Mouse (Mus musculus) liver, embryonic 11.5 days (tissue): ENCODE measurements at regions not wholly inside any gene's neighbourhood (a gene's known extent, or its start where the extent isn't known, plus 50 kb on each side); places are given as distances from the start of the nearest gene placed in this dataset.

Source experiments
- ATAC-seq: fragments of 200-750 bp; cut with Nextera tagmentation; replicated peaks from 2 replicates; pipeline ENCODE4 v1.8.0; 2017; ENCODE audit warnings: moderate number of reproducible peaks, mild to moderate bottlenecking, moderate TSS enrichment, moderate library complexity; ENCODE audit not compliant: low FRiP score
- DNase-seq: peaks from one replicate; pipeline ENCODE4 v3.0.0-alpha.2; 2017; ENCODE audit warnings: low spot score
- H3K27ac ChIP-seq: fragments of 300-500 bp; sonication (generic); 2 replicates; pipeline ENCODE4 v1.5.1; 2014; ENCODE audit warnings: mild to moderate bottlenecking, low read depth, low read length, control low read depth
- H3K27me3 ChIP-seq: fragments of 300-500 bp; sonication (generic); replicated peaks from 2 replicates; pipeline ENCODE4 v1.6.1; 2014; ENCODE audit warnings: low read length, mixed read lengths; ENCODE audit not compliant: control insufficient read depth, insufficient read depth
- H3K36me3 ChIP-seq: fragments of 300-500 bp; sonication (generic); 2 replicates; pipeline ENCODE4 v1.6.1; 2014; ENCODE audit warnings: mild to moderate bottlenecking, low read length, moderate library complexity, mixed read lengths; ENCODE audit not compliant: control insufficient read depth, insufficient read depth
- H3K4me1 ChIP-seq: fragments of 300-500 bp; sonication (generic); replicated peaks from 2 replicates; pipeline ENCODE4 v1.6.1; 2014; ENCODE audit warnings: low read length, mixed read lengths; ENCODE audit not compliant: control insufficient read depth, insufficient read depth
- H3K4me2 ChIP-seq: fragments of 300-500 bp; sonication (generic); 2 replicates; pipeline ENCODE4 v1.6.1; 2014; ENCODE audit warnings: mild to moderate bottlenecking, control low read depth, moderate library complexity
- H3K4me3 ChIP-seq: fragments of 300-500 bp; sonication (generic); 2 replicates; pipeline ENCODE4 v1.5.1; 2014; ENCODE audit warnings: low read depth, low read length, control low read depth
- H3K9ac ChIP-seq: fragments of 300-500 bp; sonication (generic); 2 replicates; pipeline ENCODE4 v1.6.1; 2014; ENCODE audit warnings: low read depth, low read length, control low read depth
- H3K9me3 ChIP-seq: fragments of 300-500 bp; sonication (generic); 2 replicates; pipeline ENCODE4 v1.6.1; 2016; ENCODE audit warnings: low read length, inconsistent platforms, mixed read lengths; ENCODE audit not compliant: control insufficient read depth
- WGBS: fragments of 180-500 bp; shearing (Covaris S2); extraction: QIAGEN DNeasy Blood & Tissue Kit; methylation state at CpG from one replicate; pipeline ENCODE4 v1.1.7; 2014; 5-methylcytosine and 5-hydroxymethylcytosine counted together

GRCm38 (mm10) chr12:45745697-45746096 lies 671.2 kb upstream of the Stxbp6 start:
- H3K9ac ChIP-seq, result no peak overlapping the region
- H3K4me3 ChIP-seq, result no peak overlapping the region
- no peak for ATAC-seq
- H3K27ac ChIP-seq, result no peak overlapping the region
- H3K36me3 ChIP-seq, result no peaks in the 10 kb centered on the region
- H3K4me1 ChIP-seq, result no peaks in the 10 kb centered on the region
- DNase-seq, result no peak
- H3K27me3 ChIP-seq, result no peaks in the 10 kb centered on the region
- no peak overlapping the region for H3K4me2 ChIP-seq
- no peaks in the 10 kb centered on the region for H3K9me3 ChIP-seq
- 46% methylated on average over 2 of the region's 2 CpGs for WGBS

DNA sequence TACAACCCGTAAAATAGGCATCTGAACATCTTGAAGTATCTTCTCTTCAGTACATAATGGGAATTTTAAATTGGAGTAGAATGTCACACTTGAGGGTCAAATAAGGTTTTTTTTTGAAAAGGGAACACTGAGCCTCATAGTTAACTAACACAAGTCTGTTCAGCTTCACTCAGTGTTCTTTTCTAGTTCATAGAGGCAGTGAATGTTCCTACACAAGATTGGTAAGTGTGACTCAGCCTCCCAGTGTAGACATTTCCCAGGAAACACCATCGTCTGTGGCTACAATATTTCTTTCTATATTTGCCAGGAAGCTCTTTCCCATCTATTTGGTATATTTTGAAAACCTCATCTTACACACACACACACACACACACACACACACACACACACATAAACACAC lies 670.1 kb upstream of the Stxbp6 start:
- Histone ChIP-seq H3K9ac (no peak overlapping the region), H3K4me3 (no peak overlapping the region), H3K9me3 (no peaks in the 10 kb centered on the region), H3K4me1 (no peaks in the 10 kb centered on the region), H3K27ac (no peak overlapping the region), H3K27me3 (no peaks in the 10 kb centered on the region), H3K36me3 (no peaks in the 10 kb centered on the region), H3K4me2 (no peak overlapping the region)
- ATAC-seq, result no peak
- whole genome bisulfite sequencing, result 78% methylated on average over 2 of the region's 2 CpGs
- no peak for DNase-seq

GRCm38 (mm10) chr12:45733661-45734060 lies 659.2 kb upstream of the Stxbp6 start:
- Histone ChIP-seq H3K4me2 (no peak overlapping the region), H3K4me3 (no peak overlapping the region), H3K9ac (no peak overlapping the region), H3K4me1 (no peaks in the 10 kb centered on the region), H3K36me3 (no peaks in the 10 kb centered on the region), H3K9me3 (no peaks in the 10 kb centered on the region), H3K27me3 (no peaks in the 10 kb centered on the region), H3K27ac (no peak overlapping the region)
- ATAC-seq (no peak; the same call in 1 of the 2 replicates), DNase-seq (no peak)
- WGBS, result 57% methylated on average over 4 of the region's 4 CpGs

DNA sequence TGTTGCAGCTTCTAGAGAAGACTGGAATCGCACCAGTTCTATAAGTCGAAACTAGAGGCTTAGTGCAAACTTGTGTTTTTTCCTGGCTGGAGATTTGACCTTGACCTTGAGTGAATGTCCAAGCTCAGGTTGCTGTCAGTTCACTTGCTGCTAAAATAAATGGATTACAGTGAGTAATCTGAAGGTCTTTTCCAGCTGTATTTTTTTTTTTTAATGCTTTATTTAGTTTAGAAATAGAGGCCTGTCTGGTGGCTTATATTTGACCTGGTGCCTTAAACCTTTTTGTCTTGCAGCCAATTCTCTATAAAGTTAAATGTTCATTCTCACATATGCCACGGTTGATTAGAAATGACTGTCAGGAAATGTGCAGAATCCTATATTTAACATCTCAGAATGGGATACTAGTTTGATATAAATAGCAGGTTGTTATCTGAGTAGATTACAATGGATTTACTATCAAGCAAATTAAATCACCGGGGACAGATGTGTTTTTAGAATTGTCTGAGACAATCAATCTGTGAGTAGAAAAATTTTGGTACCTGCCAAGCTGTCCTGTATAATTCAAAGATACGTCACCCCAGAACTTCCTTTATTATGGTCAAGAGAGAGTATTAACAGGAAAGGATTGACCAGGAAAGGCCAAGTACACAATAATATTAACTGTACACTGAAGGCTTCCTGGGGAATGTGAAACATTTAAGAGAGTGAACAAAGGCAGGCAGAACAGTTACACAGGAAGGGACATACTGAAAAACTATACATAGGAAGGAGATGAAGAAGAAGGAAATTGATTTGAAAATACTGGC lies 650.3 kb upstream of the Stxbp6 start:
- Histone ChIP-seq H3K4me2 (no peak overlapping the region), H3K9me3 (no peaks in the 10 kb centered on the region), H3K27me3 (no peaks in the 10 kb centered on the region), H3K9ac (no peak overlapping the region), H3K27ac (no peak overlapping the region), H3K36me3 (no peaks in the 10 kb centered on the region), H3K4me3 (no peak overlapping the region), H3K4me1 (no peaks in the 10 kb centered on the region)
- 76% methylated on average over 5 of the region's 5 CpGs for WGBS
- ATAC-seq (no peak), DNase-seq (no peak)

- Histone ChIP-seq H3K27me3 (no peaks in the 10 kb centered on the region), H3K4me1 (no peaks in the 10 kb centered on the region), H3K9ac (no peak overlapping the region), H3K4me3 (no peak overlapping the region), H3K27ac (no peak overlapping the region), H3K4me2 (no peak overlapping the region), H3K9me3 (no peaks in the 10 kb centered on the region), H3K36me3 (no peaks in the 10 kb centered on the region)
- no peak for ATAC-seq
- DNase-seq, result no peak
These were observed 636.8 kb upstream of the Stxbp6 start for GRCm38 (mm10) chr12:45711351-45711750.

- Histone ChIP-seq H3K4me2 (no peak overlapping the region), H3K27me3 (no peaks in the 10 kb centered on the region), H3K9ac (no peak overlapping the region), H3K4me3 (no peak overlapping the region), H3K9me3 (no peaks in the 10 kb centered on the region), H3K36me3 (no peaks in the 10 kb centered on the region), H3K27ac (no peak overlapping the region), H3K4me1 (no peaks in the 10 kb centered on the region)
- no peak for DNase-seq
- WGBS, result 74% methylated on average over 1 of the region's 1 CpGs
- ATAC-seq, result no peak
These were observed 636.3 kb upstream of the Stxbp6 start for GRCm38 (mm10) chr12:45710766-45711165.

DNA sequence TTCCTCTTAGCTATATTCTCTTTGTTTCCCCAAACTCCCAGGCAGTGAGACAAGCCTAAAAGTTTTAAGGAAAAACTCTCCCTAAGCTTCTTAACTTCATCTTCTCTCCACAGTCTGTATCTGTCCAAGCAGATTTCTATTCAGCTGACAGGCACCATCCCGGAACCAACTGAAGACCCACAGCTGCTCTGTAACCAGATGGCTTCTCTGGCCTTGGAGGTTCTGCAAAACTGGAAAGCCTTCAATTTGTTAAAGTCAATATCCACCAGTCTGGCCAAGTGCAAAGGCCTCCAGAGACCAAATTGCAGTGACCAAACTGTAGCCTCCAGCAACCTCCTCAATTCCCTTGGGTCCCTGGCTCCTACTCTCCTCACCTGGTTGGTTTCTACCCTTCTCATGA lies 614.8 kb upstream of the Stxbp6 start:
- DNase-seq (no peak), ATAC-seq (no peak)
- Histone ChIP-seq H3K27me3 (no peaks in the 10 kb centered on the region), H3K4me3 (no peak overlapping the region), H3K27ac (no peak overlapping the region), H3K36me3 (no peaks in the 10 kb centered on the region), H3K9me3 (no peaks in the 10 kb centered on the region), H3K4me2 (no peak overlapping the region), H3K9ac (no peak overlapping the region), H3K4me1 (no peaks in the 10 kb centered on the region)
- WGBS, result 84% methylated on average over 1 of the region's 1 CpGs

GRCm38 (mm10) chr12:45686765-45687164 lies 612.3 kb upstream of the Stxbp6 start:
- Histone ChIP-seq H3K4me2 (no peak overlapping the region), H3K4me1 (no peaks in the 10 kb centered on the region), H3K4me3 (no peak overlapping the region), H3K27ac (no peak overlapping the region), H3K27me3 (no peaks in the 10 kb centered on the region), H3K36me3 (no peaks in the 10 kb centered on the region), H3K9me3 (no peaks in the 10 kb centered on the region), H3K9ac (no peak overlapping the region)
- DNase-seq, result no peak
- ATAC-seq, result no peak

DNA sequence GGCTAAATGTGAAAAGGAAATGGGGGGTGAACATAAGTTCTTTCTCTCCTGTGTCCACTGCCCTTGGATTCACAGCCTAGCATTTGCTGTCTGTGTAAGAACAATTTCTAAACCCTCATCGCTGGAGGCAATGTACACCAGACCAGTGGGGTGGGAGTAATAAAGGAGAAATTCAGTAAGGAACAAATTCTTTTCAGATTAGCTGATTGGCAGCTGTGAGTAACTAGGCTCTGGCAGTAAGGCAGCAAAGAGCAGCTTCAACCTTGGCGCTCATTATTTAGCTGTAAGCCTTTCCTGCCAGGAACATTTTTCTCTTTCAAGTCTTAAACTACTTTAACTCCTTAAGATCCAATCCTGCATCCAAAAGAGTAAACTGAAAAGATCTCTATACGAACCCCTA lies 597.9 kb upstream of the Stxbp6 start:
- no peaks in the 10 kb centered on the region for H3K4me1 ChIP-seq
- H3K4me3 ChIP-seq, result no peak overlapping the region
- DNase-seq, result no peak
- no peak overlapping the region for H3K27ac ChIP-seq
- H3K36me3 ChIP-seq, result no peaks in the 10 kb centered on the region
- no peaks in the 10 kb centered on the region for H3K9me3 ChIP-seq
- WGBS, result 60% methylated on average over 3 of the region's 3 CpGs
- no peak for ATAC-seq
- H3K9ac ChIP-seq, result no peak overlapping the region
- H3K27me3 ChIP-seq, result no peaks in the 10 kb centered on the region
- no peak overlapping the region for H3K4me2 ChIP-seq
